Mouse (Mus musculus) neural tube, embryonic 12.5 days (tissue): ENCODE measurements around the gene Gm20388. TPM values are rescaled to one million over a fixed set of nuclear protein-coding genes. Genes with fewer than 3 reads are reported as not detected.
A peak's percentile ranks its signal among the peaks of the same experiment; 100 is the strongest.
"Not testable (repeated sequence)": the region's sequence is repeated elsewhere in the genome, so short reads cannot be mapped to it uniquely, and the experiment has no call there.

Experiments
- ATAC-seq: fragments of 200-750 bp; cut with Nextera tagmentation; 2 replicates; pipeline ENCODE4 v1.8.0; 2017; ENCODE audit warnings: low read depth, mild to moderate bottlenecking, moderate TSS enrichment, moderate library complexity; ENCODE audit not compliant: low FRiP score
- H3K27ac ChIP-seq: fragments of 300-500 bp; sonication (generic); 2 replicates; pipeline ENCODE4 v1.5.1; 2016
- H3K27me3 ChIP-seq: fragments of 300-500 bp; sonication (generic); replicated peaks from 2 replicates; pipeline ENCODE4 v1.6.1; 2016; ENCODE audit warnings: mild to moderate bottlenecking
- H3K36me3 ChIP-seq: fragments of 300-500 bp; sonication (generic); 2 replicates; pipeline ENCODE4 v1.6.1; 2016; ENCODE audit warnings: mild to moderate bottlenecking
- H3K4me1 ChIP-seq: fragments of 300-500 bp; sonication (generic); 2 replicates; pipeline ENCODE4 v1.6.1; 2016
- H3K4me2 ChIP-seq: fragments of 300-500 bp; sonication (generic); replicated peaks from 2 replicates; pipeline ENCODE4 v1.6.1; 2016; ENCODE audit warnings: mild to moderate bottlenecking
- H3K4me3 ChIP-seq: fragments of 300-500 bp; sonication (generic); 2 replicates; pipeline ENCODE4 v1.5.1; 2016
- H3K9ac ChIP-seq: fragments of 300-500 bp; sonication (generic); 2 replicates; pipeline ENCODE4 v1.6.1; 2016; ENCODE audit warnings: mild to moderate bottlenecking
- H3K9me3 ChIP-seq: fragments of 300-500 bp; sonication (generic); 2 replicates; pipeline ENCODE4 v1.6.1; 2016; ENCODE audit warnings: mild to moderate bottlenecking
- WGBS: fragments of 180-500 bp; shearing (Covaris S2); methylation state at CpG from one replicate; pipeline ENCODE4 v1.1.7; 2016; 5-methylcytosine and 5-hydroxymethylcytosine counted together
- polyA plus RNA-seq: library from polyadenylated mRNA; unstranded; fragments of >200 nt; fragmentation: Nextera tagmentation; extraction: Ambion mirVana; gene quantifications from 2 replicates; pipeline ENCODE4 v1.2.1, GENCODE M21; 2016

Gene Gm20388
- polyA plus RNA-seq, 1 experiment from 2014 or later: not detected

GRCm38 (mm10) chr8:123422056-123422780 is 3511.6 kb downstream of the Gm20388 start:
- peak overlapping the region; percentile 37 for H3K4me2 ChIP-seq
- H3K36me3 ChIP-seq: peaks cover 45% of the 10 kb centered on the region
- H3K9me3 ChIP-seq: peaks cover 10% of the 10 kb centered on the region
- no peak overlapping the region for H3K27ac ChIP-seq
- no peak overlapping the region for H3K4me3 ChIP-seq
- 0 out of 2 replicates have a peak, but pooled peaks have one; percentile 42 for ATAC-seq
- no peaks in the 10 kb centered on the region for H3K27me3 ChIP-seq
- WGBS: 21% methylated on average over 17 of the region's 17 CpGs
- no peaks in the 10 kb centered on the region; the same call in 1 of the 2 replicates for H3K4me1 ChIP-seq
- H3K9ac ChIP-seq: no peak overlapping the region

- Histone ChIP-seq H3K9ac (no peak overlapping the region), H3K36me3 (peaks cover 44% of the 10 kb centered on the region), H3K4me3 (no peak overlapping the region), H3K27ac (no peak overlapping the region), H3K9me3 (peaks cover 15% of the 10 kb centered on the region), H3K4me2 (no peak overlapping the region), H3K4me1 (no peaks in the 10 kb centered on the region; the same call in 1 of the 2 replicates), H3K27me3 (no peaks in the 10 kb centered on the region)
- ATAC-seq: 0 out of 2 replicates have a peak, but pooled peaks have one; percentile 17
- 17% methylated on average over 3 of the region's 3 CpGs for WGBS
Measured at GRCm38 (mm10) chr8:123422781-123423159, 3512.1 kb downstream of the Gm20388 start.

- H3K9ac ChIP-seq: no peak within 1 kb of the TSS
- 80% methylated on average over 7 of the region's 7 CpGs for WGBS
- H3K9me3 ChIP-seq: peaks cover 22% of the 10 kb centered on the region
- no peaks in the 10 kb centered on the region for H3K27me3 ChIP-seq
- no peaks in the 10 kb centered on the region for H3K4me1 ChIP-seq
- H3K4me3 ChIP-seq: no peak within 1 kb of the TSS
- peaks cover 37% of the 10 kb centered on the region for H3K36me3 ChIP-seq
- H3K4me2 ChIP-seq: peak within 1 kb of the TSS; percentile 37
- ATAC-seq: no peak
- H3K27ac ChIP-seq: no peak within 1 kb of the TSS
Measured at GRCm38 (mm10) chr8:123423441-123423840, 3512.8 kb downstream of the Gm20388 start, which contains the start of gene Def8. TSS of gene Def8 (plus strand) at chr8:123423527.

- Histone ChIP-seq H3K4me1 (no peaks in the 10 kb centered on the region), H3K27ac (no peak overlapping the region), H3K4me2 (no peak overlapping the region), H3K9ac (no peak overlapping the region), H3K27me3 (no peaks in the 10 kb centered on the region), H3K9me3 (peaks cover 44% of the 10 kb centered on the region), H3K36me3 (peaks cover 4% of the 10 kb centered on the region; the same call in 1 of the 2 replicates), H3K4me3 (no peak overlapping the region)
- 96% methylated on average over 27 of the region's 27 CpGs for WGBS
- no peak for ATAC-seq
Measured at GRCm38 (mm10) chr8:123426511-123427509, 3516.2 kb downstream of the Gm20388 start.

- Histone ChIP-seq H3K9me3 (peaks cover 53% of the 10 kb centered on the region), H3K36me3 (peaks cover 1% of the 10 kb centered on the region; the same call in 1 of the 2 replicates)
- 97% methylated on average over 24 of the region's 24 CpGs for WGBS
Measured at GRCm38 (mm10) chr8:123427639-123428275, 3517.1 kb downstream of the Gm20388 start.

GRCm38 (mm10) chr8:123428343-123428893 is 3517.8 kb downstream of the Gm20388 start:
- H3K9ac ChIP-seq: no peak overlapping the region
- H3K4me3 ChIP-seq: no peak overlapping the region
- WGBS: 98% methylated on average over 29 of the region's 29 CpGs
- peaks cover 60% of the 10 kb centered on the region for H3K9me3 ChIP-seq
- H3K27ac ChIP-seq: no peak overlapping the region
- no peaks in the 10 kb centered on the region for H3K27me3 ChIP-seq
- H3K4me2 ChIP-seq: no peak overlapping the region
- no peaks in the 10 kb centered on the region for H3K4me1 ChIP-seq
- H3K36me3 ChIP-seq: no peaks in the 10 kb centered on the region
- ATAC-seq: no peak

More at GRCm38 (mm10) chr8:123427639-123428275, 3517.1 kb downstream of the Gm20388 start:
- H3K27me3 ChIP-seq: no peaks in the 10 kb centered on the region
- no peak overlapping the region for H3K27ac ChIP-seq
- H3K4me3 ChIP-seq: no peak overlapping the region
- no peak overlapping the region for H3K9ac ChIP-seq
- H3K4me2 ChIP-seq: no peak overlapping the region
- H3K4me1 ChIP-seq: no peaks in the 10 kb centered on the region
- ATAC-seq: no peak

- H3K27me3 ChIP-seq: no peaks in the 10 kb centered on the region
- H3K9ac ChIP-seq: no peak overlapping the region
- peaks cover 61% of the 10 kb centered on the region for H3K9me3 ChIP-seq
- H3K4me1 ChIP-seq: no peaks in the 10 kb centered on the region
- ATAC-seq: no peak
- WGBS: 96% methylated on average over 23 of the region's 23 CpGs
- no peaks in the 10 kb centered on the region for H3K36me3 ChIP-seq
- no peak overlapping the region for H3K4me3 ChIP-seq
- H3K4me2 ChIP-seq: no peak overlapping the region
- no peak overlapping the region for H3K27ac ChIP-seq
Measured at GRCm38 (mm10) chr8:123428939-123429721, 3518.5 kb downstream of the Gm20388 start.

GRCm38 (mm10) chr8:123429722-123430013 is 3519.0 kb downstream of the Gm20388 start:
- 97% methylated on average over 15 of the region's 15 CpGs for WGBS
- not testable (repeated sequence) for H3K4me3 ChIP-seq, H3K27me3 ChIP-seq, ATAC-seq, H3K4me1 ChIP-seq, H3K27ac ChIP-seq, H3K9ac ChIP-seq, H3K36me3 ChIP-seq, H3K4me2 ChIP-seq
- H3K9me3 ChIP-seq: peaks cover 65% of the 10 kb centered on the region

GRCm38 (mm10) chr8:123430936-123431335 is 3520.3 kb downstream of the Gm20388 start:
- H3K36me3 ChIP-seq, H3K27ac ChIP-seq, H3K9ac ChIP-seq, H3K4me1 ChIP-seq, H3K4me3 ChIP-seq, H3K4me2 ChIP-seq, ATAC-seq, H3K27me3 ChIP-seq: not testable (repeated sequence)
- peaks cover 66% of the 10 kb centered on the region for H3K9me3 ChIP-seq
- WGBS: 92% methylated on average over 8 of the region's 8 CpGs

- 93% methylated on average over 25 of the region's 25 CpGs for WGBS
- H3K9me3 ChIP-seq: peaks cover 60% of the 10 kb centered on the region
Measured at GRCm38 (mm10) chr8:123431616-123432365, 3521.2 kb downstream of the Gm20388 start.

More at GRCm38 (mm10) chr8:123431616-123432365, 3521.2 kb downstream of the Gm20388 start:
- Histone ChIP-seq H3K27ac (no peak overlapping the region), H3K4me2 (no peak overlapping the region), H3K9ac (no peak overlapping the region), H3K36me3 (no peaks in the 10 kb centered on the region), H3K4me3 (no peak overlapping the region), H3K4me1 (no peaks in the 10 kb centered on the region), H3K27me3 (no peaks in the 10 kb centered on the region)
- ATAC-seq: no peak
